Mouse (Mus musculus): Measurements from ENCODE around the gene Cyb5d2. TPM values are rescaled to one million over a fixed set of nuclear protein-coding genes. Genes with fewer than 3 reads are reported as not detected.

Cyb5d2 gene
- polyA plus RNA-seq, 1 experiment from 2014 or later, result 3.9 TPM

GRCm38 (mm10) chr11:72805232-72805631 lies 9.3 kb upstream of the Cyb5d2 start:
- no peak for ATAC-seq (ENCODE audit: low FRiP score, low TSS enrichment)
- Histone ChIP-seq H3K9me3 (ENCODE audit: control insufficient read depth, low read length) (no peaks in the 10 kb centered on the region), H3K27ac (replicated peaks) (no peak overlapping the region), H3K4me3 (ENCODE audit: low read depth, low read length) (no peak overlapping the region), H3K27me3 (ENCODE audit: control insufficient read depth, insufficient read depth, low read length) (no peaks in the 10 kb centered on the region), H3K4me1 (replicated peaks; ENCODE audit: control insufficient read depth, insufficient read depth) (no peaks in the 10 kb centered on the region), H3K4me2 (replicated peaks; ENCODE audit: low read depth) (no peak overlapping the region), H3K36me3 (ENCODE audit: control insufficient read depth, insufficient read depth, low read length) (no peaks in the 10 kb centered on the region), H3K9ac (ENCODE audit: low read length) (no peak overlapping the region)
- no peak for DNase-seq (ENCODE audit: low spot score)
- TF ChIP-seq CTCF (IDR thresholded peaks at IDR 0.05; ENCODE audit: low read depth) (no peak), EP300 (optimal IDR thresholded peaks at IDR 0.05) (no peak)
- WGBS, result 97% methylated on average over 3 of the region's 3 CpGs

DNA sequence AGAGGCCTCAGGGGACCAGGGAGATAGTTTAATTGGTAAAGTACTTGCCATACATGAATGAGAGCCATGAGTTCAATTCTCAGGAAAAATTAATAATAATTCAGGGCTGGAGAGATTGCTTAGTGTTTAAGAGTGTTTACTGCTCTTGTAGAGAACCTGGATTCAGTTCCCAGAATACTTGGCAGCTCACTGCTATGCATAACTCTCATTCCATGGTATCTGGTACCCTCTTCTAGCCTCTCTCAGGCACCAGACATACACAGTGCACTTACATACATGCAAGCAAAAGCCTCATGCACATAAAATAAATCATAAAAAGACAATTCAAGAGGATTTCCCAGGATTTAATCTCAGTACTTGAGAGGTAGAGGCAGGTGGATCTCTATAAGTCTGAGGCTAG lies 8.6 kb upstream of the Cyb5d2 start:
- H3K4me2 ChIP-seq (replicated peaks; ENCODE audit: low read depth), result no peak overlapping the region
- H3K27ac ChIP-seq (replicated peaks), result no peak overlapping the region
- DNase-seq (ENCODE audit: low spot score) (no peak), ATAC-seq (ENCODE audit: low FRiP score, low TSS enrichment) (no peak)
- no peaks in the 10 kb centered on the region for H3K9me3 ChIP-seq (ENCODE audit: control insufficient read depth, low read length)
- no peaks in the 10 kb centered on the region for H3K36me3 ChIP-seq (ENCODE audit: control insufficient read depth, insufficient read depth, low read length)
- TF ChIP-seq EP300 (optimal IDR thresholded peaks at IDR 0.05), result no peak
- no peak for TF ChIP-seq CTCF (IDR thresholded peaks at IDR 0.05; ENCODE audit: low read depth)
- H3K9ac ChIP-seq (ENCODE audit: low read length), result no peak overlapping the region
- H3K4me3 ChIP-seq (ENCODE audit: low read depth, low read length), result no peak overlapping the region
- H3K4me1 ChIP-seq (replicated peaks; ENCODE audit: control insufficient read depth, insufficient read depth), result no peaks in the 10 kb centered on the region
- no peaks in the 10 kb centered on the region for H3K27me3 ChIP-seq (ENCODE audit: control insufficient read depth, insufficient read depth, low read length)

DNA sequence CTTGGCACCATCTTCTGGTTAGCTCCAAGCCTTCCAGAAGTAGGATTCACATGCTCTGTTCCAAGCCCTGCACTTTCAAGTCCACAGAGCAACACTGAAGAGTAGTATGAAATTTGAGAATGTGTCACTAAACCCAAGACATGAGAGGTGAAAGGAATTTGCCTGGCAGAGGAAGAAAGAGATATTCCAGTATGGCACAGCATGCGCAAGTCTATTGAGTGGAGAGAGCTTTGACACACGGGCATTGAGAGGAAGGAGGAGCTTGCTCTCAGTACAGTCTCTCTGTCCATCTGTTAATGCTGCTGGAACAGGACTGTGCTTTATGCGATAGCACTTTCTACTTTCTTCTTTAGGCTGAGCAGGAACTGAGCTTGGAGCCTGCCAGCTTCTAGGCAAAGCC lies 7.1 kb upstream of the Cyb5d2 start:
- no peak overlapping the region for H3K9ac ChIP-seq (ENCODE audit: low read length)
- no peaks in the 10 kb centered on the region for H3K4me1 ChIP-seq (replicated peaks; ENCODE audit: control insufficient read depth, insufficient read depth)
- no peak overlapping the region for H3K4me3 ChIP-seq (ENCODE audit: low read depth, low read length)
- no peaks in the 10 kb centered on the region for H3K9me3 ChIP-seq (ENCODE audit: control insufficient read depth, low read length)
- no peaks in the 10 kb centered on the region for H3K27me3 ChIP-seq (ENCODE audit: control insufficient read depth, insufficient read depth, low read length)
- H3K4me2 ChIP-seq (replicated peaks; ENCODE audit: low read depth), result no peak overlapping the region
- 83% methylated on average over 3 of the region's 3 CpGs for WGBS
- no peaks in the 10 kb centered on the region for H3K36me3 ChIP-seq (ENCODE audit: control insufficient read depth, insufficient read depth, low read length)
- ATAC-seq (ENCODE audit: low FRiP score, low TSS enrichment) (no peak), DNase-seq (ENCODE audit: low spot score) (no peak)
- TF ChIP-seq EP300 (optimal IDR thresholded peaks at IDR 0.05), result no peak
- TF ChIP-seq CTCF (IDR thresholded peaks at IDR 0.05; ENCODE audit: low read depth), result no peak
- H3K27ac ChIP-seq (replicated peaks), result no peak overlapping the region

GRCm38 (mm10) chr11:72801182-72801581 lies 5.2 kb upstream of the Cyb5d2 start:
- no peaks in the 10 kb centered on the region for H3K36me3 ChIP-seq (ENCODE audit: control insufficient read depth, insufficient read depth, low read length)
- TF ChIP-seq CTCF (IDR thresholded peaks at IDR 0.05; ENCODE audit: low read depth), result no peak
- TF ChIP-seq EP300 (optimal IDR thresholded peaks at IDR 0.05), result no peak
- no peaks in the 10 kb centered on the region for H3K9me3 ChIP-seq (ENCODE audit: control insufficient read depth, low read length)
- no peak for DNase-seq (ENCODE audit: low spot score)
- H3K27ac ChIP-seq (replicated peaks), result no peak overlapping the region
- no peak for ATAC-seq (ENCODE audit: low FRiP score, low TSS enrichment)
- no peaks in the 10 kb centered on the region for H3K4me1 ChIP-seq (replicated peaks; ENCODE audit: control insufficient read depth, insufficient read depth)
- H3K27me3 ChIP-seq (ENCODE audit: control insufficient read depth, insufficient read depth, low read length), result no peaks in the 10 kb centered on the region
- H3K4me2 ChIP-seq (replicated peaks; ENCODE audit: low read depth), result no peak overlapping the region
- H3K9ac ChIP-seq (ENCODE audit: low read length), result no peak overlapping the region
- H3K4me3 ChIP-seq (ENCODE audit: low read depth, low read length), result no peak overlapping the region

DNA sequence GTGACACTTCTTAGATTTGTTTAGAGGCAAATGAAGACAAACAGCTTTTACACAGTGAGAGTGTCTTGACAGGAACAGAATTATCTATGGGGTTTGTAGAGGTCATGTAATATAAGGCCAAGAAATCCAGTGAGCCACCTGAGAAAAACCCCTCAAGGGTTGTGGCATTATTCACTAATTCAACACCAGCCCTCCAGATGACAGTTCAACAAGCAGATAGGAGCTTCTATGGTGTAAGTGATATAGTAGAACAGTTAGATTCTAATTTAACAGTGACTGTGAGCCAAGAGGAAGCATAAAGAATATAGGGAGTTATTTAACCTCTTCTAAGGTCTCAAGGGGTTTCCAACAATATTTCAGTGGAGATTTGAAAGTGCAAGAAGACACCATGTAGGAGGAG lies 2.2 kb upstream of the Cyb5d2 start:
- no peak for DNase-seq (ENCODE audit: low spot score)
- no peak for ATAC-seq (ENCODE audit: low FRiP score, low TSS enrichment)
- H3K36me3 ChIP-seq (ENCODE audit: control insufficient read depth, insufficient read depth, low read length), result no peaks in the 10 kb centered on the region

DNA sequence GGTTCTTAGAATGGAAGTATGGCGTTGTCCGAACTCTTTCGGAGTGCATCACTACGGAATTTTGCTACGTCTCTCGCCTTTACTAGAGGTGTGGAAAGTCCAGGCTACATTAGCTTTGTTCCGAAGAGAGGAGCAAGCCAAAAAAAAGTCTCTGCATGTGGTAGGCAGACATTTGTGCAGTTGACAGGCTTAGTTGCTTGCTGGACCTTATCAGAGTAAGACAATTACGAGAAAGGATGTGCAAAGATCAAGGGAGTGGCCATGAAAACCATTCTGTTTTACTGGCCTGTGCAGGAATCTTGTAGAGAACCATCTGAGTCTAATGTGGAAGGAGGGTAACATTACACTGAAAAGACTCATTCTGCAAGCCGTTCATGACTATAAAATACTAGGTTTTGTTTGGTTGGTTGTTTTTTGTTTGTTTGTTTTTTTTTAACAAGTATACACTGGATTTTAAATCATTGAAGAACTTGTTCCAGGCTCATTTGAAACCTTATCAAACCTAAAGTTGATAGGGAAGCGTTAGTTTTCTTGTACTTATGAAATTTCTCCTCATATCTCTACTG lies 914 bp upstream of the Cyb5d2 start:
- WGBS, result 11% methylated on average over 10 of the region's 10 CpGs
- H3K27ac ChIP-seq (replicated peaks), result peak overlapping the region; percentile 86; the same call in 1 of the 2 replicates

More for the DNA sequence above, 2.2 kb upstream of the Cyb5d2 start:
- Histone ChIP-seq H3K9me3 (ENCODE audit: control insufficient read depth, low read length) (no peaks in the 10 kb centered on the region), H3K4me3 (ENCODE audit: low read depth, low read length) (no peak overlapping the region), H3K4me2 (replicated peaks; ENCODE audit: low read depth) (no peak overlapping the region), H3K27me3 (ENCODE audit: control insufficient read depth, insufficient read depth, low read length) (no peaks in the 10 kb centered on the region), H3K27ac (replicated peaks) (no peak overlapping the region), H3K9ac (ENCODE audit: low read length) (no peak overlapping the region), H3K4me1 (replicated peaks; ENCODE audit: control insufficient read depth, insufficient read depth) (no peaks in the 10 kb centered on the region)
- TF ChIP-seq EP300 (optimal IDR thresholded peaks at IDR 0.05) (no peak), CTCF (IDR thresholded peaks at IDR 0.05; ENCODE audit: low read depth) (no peak)

More for the DNA sequence above, 914 bp upstream of the Cyb5d2 start:
- DNase-seq (ENCODE audit: low spot score) (no peak), ATAC-seq (ENCODE audit: low FRiP score, low TSS enrichment) (no peak)
- Histone ChIP-seq H3K9me3 (ENCODE audit: control insufficient read depth, low read length) (no peaks in the 10 kb centered on the region), H3K27me3 (ENCODE audit: control insufficient read depth, insufficient read depth, low read length) (no peaks in the 10 kb centered on the region), H3K4me3 (ENCODE audit: low read depth, low read length) (peak overlapping the region; percentile 96), H3K9ac (ENCODE audit: low read length) (peak overlapping the region; percentile 91), H3K4me2 (replicated peaks; ENCODE audit: low read depth) (peak overlapping the region; percentile 75), H3K4me1 (replicated peaks; ENCODE audit: control insufficient read depth, insufficient read depth) (no peaks in the 10 kb centered on the region), H3K36me3 (ENCODE audit: control insufficient read depth, insufficient read depth, low read length) (no peaks in the 10 kb centered on the region)
- TF ChIP-seq EP300 (optimal IDR thresholded peaks at IDR 0.05), result no peak
- no peak for TF ChIP-seq CTCF (IDR thresholded peaks at IDR 0.05; ENCODE audit: low read depth)
